Mouse (Mus musculus) stomach, postnatal 0 days (tissue): Measurements from ENCODE around the gene Vrk3.

Source experiments
- CTCF ChIP-seq: IDR thresholded peaks from 2 replicates; pipeline ENCODE4 v1.5.1; 2016; ENCODE audit warnings: antibody characterized with exemption, low read depth, mild to moderate bottlenecking, moderate library complexity
- EP300 ChIP-seq: optimal IDR thresholded peaks from 2 replicates; pipeline ENCODE3; 2016; ENCODE audit warnings: antibody characterized with exemption

DNA sequence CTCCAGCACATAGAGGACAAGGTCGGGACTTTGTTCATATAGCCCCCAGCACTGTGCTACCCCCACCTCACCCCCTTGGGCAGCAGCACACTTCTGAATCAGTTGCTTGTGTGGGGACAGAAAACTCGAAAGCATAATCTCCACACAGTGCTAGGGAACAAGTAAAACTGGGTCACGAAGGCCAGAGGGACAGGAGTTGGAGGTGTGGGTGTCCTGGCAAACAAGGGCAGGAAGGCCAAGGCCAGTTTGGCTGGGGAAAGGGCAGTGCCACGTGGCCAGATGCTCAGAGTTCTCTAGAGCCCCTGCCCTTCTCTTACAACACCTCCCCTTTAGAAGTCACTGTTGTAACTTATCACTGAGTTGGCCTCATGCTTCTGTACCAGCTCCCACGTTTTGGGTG, 71.7 kb downstream of the Vrk3 start:
- no peak for TF ChIP-seq CTCF
- TF ChIP-seq EP300: no peak
